Mouse (Mus musculus): ENCODE data around the gene Nin.

DNA sequence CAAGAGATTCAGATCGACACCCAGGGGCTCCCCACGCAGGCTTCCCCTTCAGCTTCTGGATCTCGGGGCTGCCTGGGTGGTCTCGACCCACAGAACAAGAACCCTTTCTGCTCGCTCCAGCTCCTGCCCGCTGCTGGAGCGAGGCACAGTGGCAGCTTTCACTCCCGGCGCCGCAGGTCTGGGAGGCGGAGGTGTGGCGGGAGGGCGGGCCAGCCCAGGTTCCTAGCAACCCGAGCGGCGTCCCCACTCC is 2.5 kb downstream of the Nin start:
- TF ChIP-seq CTCF (IDR thresholded peaks at IDR 0.05; ENCODE audit: low read depth, low read length): no peak
- no peak for TF ChIP-seq POLR2A (IDR thresholded peaks at IDR 0.05; ENCODE audit: borderline replicate concordance, low read depth, low read length)

Measured in bone marrow macrophage, adult 2 months (primary cell).